Mouse (Mus musculus) brown adipose tissue, adult 24 weeks (tissue): Measurements from ENCODE around the gene Acot8. TPM values are rescaled to one million over a fixed set of nuclear protein-coding genes. Genes with fewer than 3 reads are reported as not detected.
"Not testable (repeated sequence)": the region's sequence is repeated elsewhere in the genome, so short reads cannot be mapped to it uniquely, and the experiment has no call there.

ENCODE experiments used
- H3K27ac ChIP-seq: fragments of 200-500 bp; replicated peaks from 2 replicates; pipeline ENCODE4 v1.5.1; 2012; ENCODE audit warnings: low read depth, mild to moderate bottlenecking, low read length
- H3K4me1 ChIP-seq: fragments of 200-500 bp; 2 replicates; pipeline ENCODE4 v1.6.1; 2012; ENCODE audit warnings: low read length, mixed read lengths; ENCODE audit not compliant: control insufficient read depth, insufficient read depth, insufficient read length
- H3K4me3 ChIP-seq: fragments of 200-500 bp; 2 replicates; pipeline ENCODE4 v1.5.1; 2012; ENCODE audit warnings: low read depth, mild to moderate bottlenecking, low read length, moderate library complexity; ENCODE audit not compliant: insufficient read depth
- polyA plus RNA-seq: library from polyadenylated mRNA; stranded (reverse); fragments of >200 nt; gene quantifications from 2 replicates; pipeline ENCODE4 v1.2.4, GENCODE M21; 2012; ENCODE audit not compliant: missing spikeins, insufficient read depth, insufficient read length

Gene Acot8
- polyA plus RNA-seq, 1 experiment: 16.3 TPM

DNA sequence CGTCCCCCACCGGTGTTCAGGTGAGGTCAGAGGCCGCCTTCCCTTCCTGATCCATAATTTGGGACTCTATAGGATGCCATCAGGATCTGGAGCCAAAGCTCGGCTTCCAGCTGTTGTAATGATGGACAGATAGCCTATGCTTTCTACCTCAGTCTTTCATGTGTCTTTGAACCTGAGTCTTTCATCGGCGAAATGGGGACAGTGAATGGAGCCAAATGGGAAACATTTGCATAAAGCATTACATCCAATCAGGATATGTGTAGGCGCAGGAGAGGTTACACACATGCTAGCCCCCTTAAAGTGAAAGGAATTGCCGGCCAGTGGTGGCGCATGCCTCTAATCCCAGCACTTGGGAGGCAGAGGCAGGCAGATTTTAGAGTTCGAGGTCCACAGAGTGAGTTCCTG is 18.5 kb upstream of the Acot8 start:
- Histone ChIP-seq H3K4me1 (no peaks in the 10 kb centered on the region), H3K4me3 (peak overlapping the region; percentile 79), H3K27ac (peak overlapping the region; percentile 62)

DNA sequence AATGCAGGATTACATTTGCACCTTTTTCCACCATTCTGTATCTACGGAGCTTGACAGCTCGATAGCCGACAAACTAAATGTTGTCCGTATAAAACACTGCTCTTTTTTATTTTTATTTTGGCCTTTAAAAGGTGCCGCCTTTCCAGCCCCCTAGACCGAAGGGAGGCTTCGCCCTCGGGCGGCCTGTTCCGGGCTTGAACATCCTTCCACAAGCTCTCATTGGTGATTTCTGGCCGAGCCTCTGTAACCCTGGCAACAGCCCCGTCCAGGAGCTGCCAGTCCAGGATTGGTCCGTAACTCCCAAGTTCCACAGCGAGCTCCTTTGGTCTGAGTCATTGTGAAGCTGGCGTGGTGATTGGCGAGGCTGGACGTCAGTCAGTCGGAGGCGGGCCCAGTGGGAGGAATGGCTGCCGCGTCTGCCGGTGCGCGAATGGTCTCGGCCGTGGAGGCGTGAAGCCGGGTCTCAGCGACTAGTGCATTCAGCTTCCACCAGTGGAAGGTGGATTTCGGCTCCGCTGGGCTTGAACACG is 18.0 kb upstream of the Acot8 start, which contains the start of gene Zswim1:
Gene Zswim1 (plus strand): TSS at position 51 of the 530 bp plus-strand sequence.
- Histone ChIP-seq H3K27ac (peak within 1 kb of the TSS; percentile 62), H3K4me1 (no peaks in the 10 kb centered on the region), H3K4me3 (peak within 1 kb of the TSS; percentile 79)

DNA sequence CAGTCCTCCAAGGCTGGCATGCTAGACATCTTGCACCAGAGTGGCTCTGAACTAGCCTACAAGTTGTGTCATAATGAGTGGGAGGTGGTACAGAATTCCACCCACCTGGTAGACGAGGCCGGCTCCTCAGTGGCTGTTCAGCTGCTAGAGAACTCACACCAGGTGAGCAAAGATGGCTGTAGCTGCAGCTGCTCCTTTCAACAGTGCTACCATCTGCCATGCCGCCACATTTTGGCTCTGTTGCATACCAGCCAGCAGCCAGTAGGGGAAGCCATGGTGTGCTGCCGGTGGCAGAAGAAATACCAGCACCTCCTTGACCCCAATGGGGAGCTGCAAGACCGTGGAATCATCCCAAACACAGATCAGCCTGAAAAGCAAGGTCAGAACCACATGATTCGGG is 16.4 kb upstream of the Acot8 start:
- H3K4me1 ChIP-seq: no peaks in the 10 kb centered on the region
- H3K4me3 ChIP-seq: no peak overlapping the region
- H3K27ac ChIP-seq: no peak overlapping the region

DNA sequence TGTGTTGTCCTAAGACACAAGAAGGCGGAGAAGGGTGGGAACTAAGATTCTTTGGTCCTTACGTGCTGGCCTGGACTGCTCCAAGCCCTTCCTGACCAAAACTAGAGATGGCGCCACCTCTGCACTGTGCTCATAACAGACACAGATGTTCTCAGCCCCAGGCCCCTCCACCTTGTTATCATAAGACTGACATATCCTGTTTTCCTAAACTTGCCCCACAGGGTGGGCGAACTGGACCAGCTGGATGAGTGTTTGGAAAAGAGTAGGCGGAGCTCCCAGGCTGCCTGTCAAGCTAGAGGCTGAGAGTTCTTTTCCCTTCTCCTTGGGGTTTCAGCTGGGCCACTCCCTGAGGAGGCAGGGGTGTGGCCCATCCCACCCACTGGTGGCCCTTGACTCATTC is 13.0 kb upstream of the Acot8 start:
- Histone ChIP-seq H3K4me1 (no peaks in the 10 kb centered on the region), H3K4me3 (no peak overlapping the region), H3K27ac (no peak overlapping the region)

DNA sequence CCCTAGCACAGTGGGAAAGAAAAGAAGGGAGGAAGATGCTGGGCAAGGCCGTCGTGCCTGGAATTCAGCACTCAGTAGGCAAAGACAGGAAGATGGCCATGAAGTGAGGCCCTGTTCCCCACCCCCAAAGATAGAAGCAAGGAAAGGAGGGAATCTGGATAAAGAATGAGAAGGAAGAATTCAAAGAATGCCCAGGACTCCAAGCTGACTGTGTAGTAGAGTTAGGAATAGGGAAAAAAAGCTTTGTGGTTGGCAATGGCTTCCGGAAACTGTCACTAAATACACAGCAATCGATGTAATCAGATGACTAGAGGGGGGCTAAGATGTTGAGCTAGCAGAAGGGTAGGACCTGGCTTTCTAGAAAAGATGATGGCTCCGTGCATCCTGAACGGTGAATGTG is 12.5 kb upstream of the Acot8 start:
- H3K27ac ChIP-seq: no peak overlapping the region
- H3K4me3 ChIP-seq: no peak overlapping the region
- no peaks in the 10 kb centered on the region for H3K4me1 ChIP-seq

DNA sequence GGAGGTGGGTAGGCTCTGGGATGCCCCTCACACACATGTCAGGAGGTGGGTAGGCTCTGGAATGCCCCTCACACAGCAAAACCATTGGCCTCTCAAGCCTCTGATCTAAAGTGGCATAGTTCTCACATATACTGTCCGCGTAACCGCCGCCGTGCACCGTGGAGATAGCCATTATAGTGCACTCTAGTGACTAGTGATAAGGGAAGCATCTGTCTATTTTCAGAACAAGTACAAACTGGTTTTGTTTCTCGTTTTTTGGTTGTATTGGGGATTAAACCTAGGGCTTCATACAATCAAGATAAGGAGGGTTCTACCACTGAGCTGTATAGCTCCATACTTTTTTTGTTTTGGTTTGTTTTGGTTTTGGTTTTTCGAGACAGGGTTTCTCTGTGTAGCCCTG is 11.1 kb upstream of the Acot8 start:
- Histone ChIP-seq H3K4me1 (no peaks in the 10 kb centered on the region), H3K4me3 (no peak overlapping the region), H3K27ac (no peak overlapping the region)

DNA sequence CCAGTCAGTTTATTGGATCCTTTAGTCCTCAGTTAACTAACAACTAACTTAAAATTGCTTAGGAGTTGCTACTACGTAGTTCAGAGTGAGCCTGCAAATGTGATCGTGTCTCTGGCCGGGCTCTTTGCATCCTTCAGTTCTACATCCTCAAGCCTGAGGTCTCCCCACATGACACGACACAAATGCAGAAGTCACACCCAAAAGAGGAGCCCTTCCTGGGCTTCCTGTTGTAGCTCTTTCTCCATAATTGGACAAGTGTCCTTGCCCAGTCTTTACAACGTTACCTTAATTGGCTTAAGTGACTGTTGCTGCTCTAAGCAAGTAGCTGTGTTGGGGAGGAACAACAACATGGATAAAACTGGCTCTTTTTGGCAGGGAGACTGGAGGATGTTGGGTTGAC is 10.7 kb upstream of the Acot8 start:
- Histone ChIP-seq H3K4me1 (no peaks in the 10 kb centered on the region), H3K27ac (no peak overlapping the region), H3K4me3 (no peak overlapping the region)

DNA sequence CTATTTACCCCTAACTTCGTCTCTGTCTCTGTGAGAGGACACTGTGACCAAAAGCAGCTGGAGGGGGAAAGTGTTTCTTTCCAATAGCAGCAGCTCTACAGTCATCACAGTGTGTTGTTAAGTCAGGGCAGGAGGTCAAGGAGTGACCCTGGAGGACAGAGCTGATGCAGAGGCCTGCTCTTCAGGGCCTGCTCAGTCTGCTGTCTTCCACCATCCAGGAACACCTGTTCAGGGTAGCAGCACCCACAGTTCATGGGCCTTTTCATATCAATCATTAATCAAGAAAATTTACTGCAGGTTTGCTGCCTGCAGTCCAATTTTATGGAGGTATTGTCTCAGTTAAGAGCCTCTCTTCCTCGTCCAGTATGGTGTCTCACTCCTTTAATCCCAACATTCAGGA is 8.9 kb upstream of the Acot8 start:
- Histone ChIP-seq H3K4me3 (no peak overlapping the region), H3K27ac (no peak overlapping the region), H3K4me1 (no peaks in the 10 kb centered on the region)

DNA sequence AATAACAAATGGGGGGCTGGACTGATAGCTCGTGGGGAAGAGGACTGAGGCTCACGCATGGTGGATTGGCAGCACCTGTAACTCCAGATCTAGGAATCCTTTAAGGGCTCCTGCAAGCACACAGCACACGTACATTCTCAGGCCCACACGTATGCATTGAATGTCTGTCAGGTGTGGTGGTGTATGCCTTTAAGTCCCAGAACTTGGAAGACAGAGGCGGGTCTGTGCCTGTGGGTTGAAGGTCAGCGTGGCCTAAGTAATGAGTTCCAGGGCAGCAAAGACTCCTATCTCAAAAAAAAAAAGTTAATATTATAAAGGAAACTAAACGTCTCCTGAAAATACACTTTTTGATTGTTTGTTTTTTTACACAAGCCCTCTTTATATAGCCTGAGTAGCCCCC is 1.9 kb upstream of the Acot8 start:
- Histone ChIP-seq H3K4me3 (peak overlapping the region; percentile 29), H3K4me1 (peaks cover 4% of the 10 kb centered on the region), H3K27ac (peak overlapping the region; percentile 23)

DNA sequence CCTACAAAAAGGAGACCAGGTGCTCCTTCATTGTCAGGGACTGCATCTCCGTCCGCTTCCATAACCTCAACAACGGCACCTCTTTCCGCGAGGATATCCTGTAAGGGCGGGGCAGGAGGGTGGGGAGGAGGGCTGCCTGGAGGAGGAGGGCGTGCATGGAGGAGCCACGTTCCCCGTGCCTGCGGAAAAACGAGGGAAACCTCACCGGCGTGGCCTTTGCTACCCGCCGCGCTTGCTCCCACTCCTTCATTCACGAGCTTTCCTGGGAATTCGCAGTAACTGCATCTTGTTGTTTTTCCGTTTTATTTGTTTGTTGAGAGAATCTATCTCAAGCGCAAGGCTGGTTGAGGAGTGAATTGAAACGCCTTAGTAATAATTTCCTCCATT is 643 bp upstream of the Acot8 start:
- Histone ChIP-seq H3K4me1 (peaks cover 4% of the 10 kb centered on the region), H3K27ac (peak overlapping the region; percentile 75), H3K4me3 (peak overlapping the region; percentile 84)

DNA sequence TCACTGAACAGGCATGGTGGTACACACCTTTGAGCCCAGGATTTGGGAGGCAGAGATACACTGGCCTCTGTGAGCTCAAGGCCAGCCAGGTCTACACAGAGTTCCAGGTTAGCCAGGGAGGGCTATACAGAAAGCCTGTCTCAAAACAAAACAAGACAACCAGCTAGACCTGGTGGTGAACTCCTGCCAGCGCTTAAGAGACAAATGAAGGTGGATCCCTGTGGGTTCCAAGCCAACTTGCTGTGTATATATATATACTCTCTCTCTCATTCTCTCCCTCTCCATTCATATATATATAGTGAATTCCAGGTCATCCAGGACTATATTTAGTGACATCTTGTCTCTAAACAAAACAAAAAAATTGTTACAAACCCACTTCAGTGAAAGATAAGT is 765 bp downstream of the Acot8 start:
- no peak overlapping the region for H3K27ac ChIP-seq

DNA sequence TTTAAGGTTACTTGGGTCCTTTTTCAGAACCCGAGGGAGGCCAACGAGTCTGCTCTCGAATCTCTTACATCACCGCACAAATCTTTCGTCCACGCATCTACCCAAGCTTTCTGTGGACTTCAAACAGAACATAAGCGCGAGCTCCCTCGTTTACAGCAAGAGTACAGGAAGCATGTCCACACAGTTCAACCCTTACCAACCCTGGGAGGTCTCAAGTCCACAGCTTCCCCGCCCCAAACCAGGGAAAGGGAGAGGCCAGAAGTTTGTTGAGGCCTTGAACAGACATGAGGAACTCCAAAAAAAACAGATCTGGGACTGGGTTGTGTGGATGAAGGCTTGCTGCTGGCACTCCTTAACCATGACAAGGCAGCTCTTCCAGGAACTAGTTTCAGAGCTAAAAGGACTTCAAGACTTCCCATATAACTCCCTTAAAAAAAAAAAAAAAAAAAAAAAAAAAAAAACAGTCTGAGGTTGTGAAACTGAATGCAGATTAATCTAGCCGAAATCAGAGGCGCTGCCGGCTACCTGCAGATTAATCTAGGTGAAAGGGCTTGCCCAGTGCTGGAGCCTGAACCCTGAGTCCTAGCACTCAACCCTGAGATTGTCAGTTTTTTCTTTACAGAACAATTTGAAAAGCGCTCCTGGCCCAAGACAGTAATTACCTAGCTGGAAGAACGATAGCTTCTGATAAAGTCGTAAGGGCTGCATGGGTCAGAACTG is 1.3 kb downstream of the Acot8 start:
- Histone ChIP-seq H3K4me1 (peaks cover 4% of the 10 kb centered on the region), H3K4me3 (peak overlapping the region; percentile 28), H3K27ac (no peak overlapping the region)

More for the DNA sequence above, 765 bp downstream of the Acot8 start:
- Histone ChIP-seq H3K4me1 (peaks cover 4% of the 10 kb centered on the region), H3K4me3 (peak overlapping the region; percentile 84)

DNA sequence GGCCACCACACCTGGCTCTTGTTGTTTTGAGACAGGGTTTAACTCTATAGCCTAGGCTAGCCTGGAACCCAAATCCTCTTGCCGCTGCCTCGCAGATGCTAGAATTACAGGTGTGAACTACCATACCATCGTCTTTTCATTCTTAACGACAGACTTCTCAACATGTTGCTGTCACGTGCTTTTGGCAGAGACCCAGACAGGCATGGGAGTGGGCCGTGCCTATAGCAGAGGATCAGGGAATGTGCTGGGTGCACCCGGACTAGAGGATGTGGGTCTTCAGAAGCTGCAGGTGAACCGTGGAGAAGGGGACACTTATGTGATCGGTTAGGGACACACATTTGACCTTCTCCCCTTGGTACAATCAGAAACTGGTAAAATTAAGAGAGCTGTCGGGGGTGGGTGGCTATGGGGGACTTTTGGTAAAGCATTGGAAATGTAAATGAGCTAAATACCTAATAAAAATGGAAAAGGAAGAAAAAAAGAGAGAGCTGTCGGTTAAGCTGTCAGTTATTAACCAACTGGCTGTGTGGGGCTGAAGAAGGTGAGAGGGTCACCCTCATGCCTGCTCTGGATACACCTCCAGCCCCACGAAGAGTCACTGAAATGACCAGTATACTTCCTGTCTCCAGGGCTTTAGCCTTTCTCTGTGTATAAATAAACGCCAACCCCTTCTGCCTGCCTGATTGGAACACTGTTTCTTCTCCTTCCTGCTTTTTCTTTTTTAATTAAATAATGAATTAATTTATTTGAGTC is 4.3 kb downstream of the Acot8 start:
- no peak overlapping the region for H3K27ac ChIP-seq
- no peak overlapping the region for H3K4me3 ChIP-seq
- H3K4me1 ChIP-seq: peaks cover 4% of the 10 kb centered on the region

DNA sequence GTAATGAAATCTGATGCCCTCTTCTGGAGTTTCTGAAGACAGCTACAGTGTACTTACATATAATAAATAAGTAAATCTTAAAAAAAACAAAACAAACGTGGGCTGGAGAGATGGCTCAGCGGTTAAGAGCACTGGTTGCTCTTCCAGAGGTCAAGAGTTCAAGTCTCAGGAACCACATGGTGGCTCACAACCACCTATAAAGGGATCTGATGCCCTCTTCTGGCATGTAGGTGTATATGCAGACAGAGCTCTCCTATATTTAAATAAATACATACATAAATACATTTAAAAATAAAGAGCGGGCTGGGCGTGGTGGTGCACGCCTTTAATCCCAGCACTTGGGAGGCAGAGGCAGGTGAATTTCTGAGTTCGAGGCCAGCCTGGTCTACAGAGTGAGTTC is 6.1 kb downstream of the Acot8 start:
- H3K4me3 ChIP-seq, H3K4me1 ChIP-seq, H3K27ac ChIP-seq: not testable (repeated sequence)

DNA sequence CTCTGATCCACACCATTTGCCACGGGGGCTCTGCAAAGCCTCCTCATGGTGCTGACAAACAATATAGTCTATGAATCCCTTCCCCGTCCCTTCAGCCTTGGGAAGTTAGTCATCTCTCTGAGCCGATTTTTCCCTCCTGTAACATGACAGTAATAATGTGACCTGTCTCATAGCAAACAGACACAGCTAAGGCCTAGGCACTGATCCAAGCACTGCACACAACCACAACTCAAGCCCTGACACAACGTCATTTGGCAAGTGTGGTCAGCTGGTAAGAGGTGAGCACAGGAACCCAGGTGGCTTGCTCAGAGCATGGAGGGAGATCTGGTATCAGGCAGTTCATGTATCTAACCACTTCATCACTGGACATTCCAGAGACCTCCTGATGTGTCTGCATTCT is 8.8 kb downstream of the Acot8 start:
- H3K27ac ChIP-seq: no peak overlapping the region
- no peak overlapping the region for H3K4me3 ChIP-seq
- H3K4me1 ChIP-seq: peaks cover 5% of the 10 kb centered on the region

DNA sequence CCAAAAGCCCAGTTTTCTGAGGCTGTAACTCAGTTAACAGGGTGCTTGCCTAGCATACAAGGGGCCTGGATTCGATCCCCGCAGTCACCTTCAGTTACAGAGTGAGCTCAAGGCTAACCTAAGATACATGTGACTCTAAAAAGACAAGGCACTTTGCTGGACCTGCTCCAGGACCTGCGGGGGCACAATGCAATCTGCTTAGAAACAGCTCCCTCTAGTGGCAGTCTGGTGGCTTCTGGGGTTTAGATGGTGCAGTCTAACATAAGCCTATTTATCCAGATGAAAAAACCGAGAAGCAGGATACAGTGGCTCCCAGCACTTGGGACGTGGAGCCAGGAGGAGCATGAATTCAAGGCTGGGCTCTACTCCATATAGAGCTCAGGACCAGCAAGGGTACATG is 10.4 kb downstream of the Acot8 start:
- no peak overlapping the region for H3K27ac ChIP-seq

More for the DNA sequence above, 10.4 kb downstream of the Acot8 start:
- Histone ChIP-seq H3K4me3 (no peak overlapping the region), H3K4me1 (peaks cover 5% of the 10 kb centered on the region)
